Mouse (Mus musculus) right cerebral cortex, adult 2 months (tissue): Measurements from ENCODE around the gene Amt.

ENCODE experiments used
- DNase-seq, 2 experiments: peaks; one replicate each; pipeline ENCODE4 v3.0.0; 2021 to 2022; ENCODE audit warnings: low spot score in 2 of 2

The Amt gene

GRCm38 (mm10) chr9:108338886-108339781 is 42.5 kb downstream of the Amt start, which contains the start of gene Gpx1:
Gpx1 (plus strand) TSS chr9:108338903.
- peak; percentile 79 to 86 for DNase-seq

GRCm38 (mm10) chr9:108339886-108340257 is 43.2 kb downstream of the Amt start:
- peak in 1 of 2 experiments; percentile 14 for DNase-seq

- peak in 1 of 2 experiments; percentile 10 for DNase-seq
Measured at GRCm38 (mm10) chr9:108340258-108341138, 43.8 kb downstream of the Amt start.

GRCm38 (mm10) chr9:108341139-108341475 is 44.5 kb downstream of the Amt start:
- DNase-seq: no peak

- no peak for DNase-seq
Measured at GRCm38 (mm10) chr9:108341801-108342200, 45.1 kb downstream of the Amt start.

- no peak for DNase-seq
Measured at GRCm38 (mm10) chr9:108342301-108342831, 45.7 kb downstream of the Amt start.

GRCm38 (mm10) chr9:108343331-108343730 is 46.7 kb downstream of the Amt start:
- DNase-seq: no peak

GRCm38 (mm10) chr9:108343835-108344234 is 47.2 kb downstream of the Amt start:
- DNase-seq: no peak

- DNase-seq: no peak
Measured at GRCm38 (mm10) chr9:108344471-108344870, 47.8 kb downstream of the Amt start.

- DNase-seq: no peak
Measured at GRCm38 (mm10) chr9:108347024-108347423, 50.4 kb downstream of the Amt start.

- peak; percentile 74 to 90 for DNase-seq
Measured at GRCm38 (mm10) chr9:108347540-108348289, 51.1 kb downstream of the Amt start, which contains the start of gene Usp4. Usp4 (plus strand) TSS chr9:108347853.

- no peak for DNase-seq
Measured at GRCm38 (mm10) chr9:108348290-108348680, 51.6 kb downstream of the Amt start.

GRCm38 (mm10) chr9:108349727-108350126 is 53.1 kb downstream of the Amt start:
- DNase-seq: no peak
